Mouse (Mus musculus): ENCODE data around the gene Sfxn5.

The Sfxn5 gene

GRCm38 (mm10) chr6:85363906-85364260, 30.7 kb upstream of the Sfxn5 start:
- DNase-seq, result no peak

GRCm38 (mm10) chr6:85363231-85363905, 30.1 kb upstream of the Sfxn5 start:
- DNase-seq, result no peak

GRCm38 (mm10) chr6:85362610-85363009, 29.4 kb upstream of the Sfxn5 start:
- no peak for DNase-seq

GRCm38 (mm10) chr6:85360311-85360710, 27.1 kb upstream of the Sfxn5 start:
- no peak for DNase-seq

GRCm38 (mm10) chr6:85358877-85359276, 25.7 kb upstream of the Sfxn5 start:
- DNase-seq, result no peak

GRCm38 (mm10) chr6:85356682-85357465, 23.7 kb upstream of the Sfxn5 start:
- DNase-seq, result no peak

GRCm38 (mm10) chr6:85355753-85356152, 22.5 kb upstream of the Sfxn5 start:
- peak in 1 of 2 experiments; percentile 20 for DNase-seq

- DNase-seq, result peak; percentile 74 to 86
Observed at GRCm38 (mm10) chr6:85354709-85355108, 21.5 kb upstream of the Sfxn5 start.

- peak in 1 of 2 experiments; percentile 23 for DNase-seq
Observed at GRCm38 (mm10) chr6:85353706-85354105, 20.5 kb upstream of the Sfxn5 start.

GRCm38 (mm10) chr6:85350157-85350556, 16.9 kb upstream of the Sfxn5 start:
- DNase-seq, result no peak

GRCm38 (mm10) chr6:85349246-85349645, 16.0 kb upstream of the Sfxn5 start:
- peak in 1 of 2 experiments; percentile 20 for DNase-seq

- DNase-seq, result no peak
Observed at GRCm38 (mm10) chr6:85348133-85348532, 14.9 kb upstream of the Sfxn5 start.

GRCm38 (mm10) chr6:85346028-85346634, 12.9 kb upstream of the Sfxn5 start:
- DNase-seq, result peak; percentile 93 to 95

- peak; percentile 39 to 57 for DNase-seq
Observed at GRCm38 (mm10) chr6:85344929-85345328, 11.7 kb upstream of the Sfxn5 start.

GRCm38 (mm10) chr6:85343027-85343426, 9.8 kb upstream of the Sfxn5 start:
- no peak for DNase-seq

GRCm38 (mm10) chr6:85341814-85342501, 8.7 kb upstream of the Sfxn5 start:
- DNase-seq, result no peak

GRCm38 (mm10) chr6:85340184-85340583, 7.0 kb upstream of the Sfxn5 start:
- no peak for DNase-seq

GRCm38 (mm10) chr6:85339273-85339901, 6.2 kb upstream of the Sfxn5 start:
- DNase-seq, result peak; percentile 82 to 85

GRCm38 (mm10) chr6:85336944-85337343, 3.7 kb upstream of the Sfxn5 start:
- DNase-seq, result no peak

- no peak for DNase-seq
Observed at GRCm38 (mm10) chr6:85335352-85335751, 2.1 kb upstream of the Sfxn5 start.

GRCm38 (mm10) chr6:85334851-85335250, 1.6 kb upstream of the Sfxn5 start:
- DNase-seq, result no peak

- DNase-seq, result no peak
Observed at GRCm38 (mm10) chr6:85334251-85334650, 1.0 kb upstream of the Sfxn5 start.

GRCm38 (mm10) chr6:85333732-85334131, 510 bp upstream of the Sfxn5 start:
- DNase-seq, result peak in 1 of 2 experiments; percentile 45
